Mouse (Mus musculus) heart, embryonic 10.5 days (tissue): Measurements from ENCODE around the gene Taar2. TPM values are rescaled to one million over a fixed set of nuclear protein-coding genes. Genes with fewer than 3 reads are reported as not detected.

Experiments
- DNase-seq: peaks from one replicate; pipeline ENCODE4 v3.0.0-alpha.2; 2017; ENCODE audit warnings: low spot score
- H3K27ac ChIP-seq: fragments of 300-500 bp; sonication (generic); 2 replicates; pipeline ENCODE4 v1.5.1; 2016; ENCODE audit warnings: mild to moderate bottlenecking
- H3K27me3 ChIP-seq: fragments of 300-500 bp; sonication (generic); 2 replicates; pipeline ENCODE4 v1.6.1; 2016; ENCODE audit warnings: mild to moderate bottlenecking; ENCODE audit not compliant: poor library complexity, insufficient read depth, severe bottlenecking
- H3K36me3 ChIP-seq: fragments of 300-500 bp; sonication (generic); 2 replicates; pipeline ENCODE4 v1.6.1; 2016; ENCODE audit warnings: mild to moderate bottlenecking, moderate library complexity
- H3K4me1 ChIP-seq: fragments of 300-500 bp; sonication (generic); 2 replicates; pipeline ENCODE4 v1.6.1; 2016; ENCODE audit warnings: mild to moderate bottlenecking
- H3K4me3 ChIP-seq: fragments of 300-500 bp; sonication (generic); 2 replicates; pipeline ENCODE4 v1.5.1; 2016; ENCODE audit warnings: mild to moderate bottlenecking, moderate library complexity
- H3K9me3 ChIP-seq: fragments of 300-500 bp; sonication (generic); 2 replicates; pipeline ENCODE4 v1.6.1; 2016; ENCODE audit warnings: mild to moderate bottlenecking, moderate library complexity
- WGBS: fragments of 180-500 bp; shearing (Covaris S2); methylation state at CpG from one replicate; pipeline ENCODE4 v1.1.7; 2016; 5-methylcytosine and 5-hydroxymethylcytosine counted together
- polyA plus RNA-seq: library from polyadenylated mRNA; unstranded; fragments of >200 nt; fragmentation: Nextera tagmentation; extraction: Ambion mirVana; gene quantifications from 2 replicates; pipeline ENCODE4 v1.2.1, GENCODE M21; 2016

Taar2 gene
- polyA plus RNA-seq, 1 experiment from 2014 or later = not detected

- no peaks in the 10 kb centered on the region for H3K27me3 ChIP-seq
- no peak for DNase-seq
- 79% methylated on average over 6 of the region's 6 CpGs for WGBS
- no peak overlapping the region for H3K27ac ChIP-seq
- H3K4me1 ChIP-seq = 0 out of 2 replicates have a peak, but pooled peaks cover 4% of the 10 kb centered on the region
- no peaks in the 10 kb centered on the region for H3K9me3 ChIP-seq
- H3K36me3 ChIP-seq = no peaks in the 10 kb centered on the region
- no peak overlapping the region for H3K4me3 ChIP-seq
These were observed 13.3 kb downstream of the Taar2 start for GRCm38 (mm10) chr10:23951714-23952113.

DNA sequence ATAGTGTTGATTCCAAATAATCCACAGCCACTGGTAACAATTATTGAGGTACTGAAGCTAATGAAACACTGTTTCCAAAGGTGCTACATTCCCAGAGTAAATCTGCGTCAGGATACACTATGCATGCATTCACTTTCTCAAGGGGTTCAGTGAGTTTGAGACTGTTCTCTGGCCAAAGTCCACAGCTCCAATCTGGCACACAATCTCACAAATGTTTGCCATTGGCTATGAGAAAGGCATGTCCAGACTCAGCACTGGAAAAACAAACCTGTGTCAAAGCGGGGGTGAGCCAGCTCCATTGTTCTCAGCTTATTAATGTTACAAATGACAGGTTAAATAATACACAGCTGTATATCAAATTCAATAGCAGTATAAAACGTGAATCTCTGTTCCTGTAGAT lies 20.7 kb downstream of the Taar2 start:
- Histone ChIP-seq H3K36me3 (no peaks in the 10 kb centered on the region), H3K27me3 (no peaks in the 10 kb centered on the region), H3K4me3 (no peak overlapping the region), H3K4me1 (peaks cover 7% of the 10 kb centered on the region; the same call in 1 of the 2 replicates), H3K9me3 (no peaks in the 10 kb centered on the region), H3K27ac (no peak overlapping the region)
- WGBS = 65% methylated on average over 3 of the region's 3 CpGs
- DNase-seq = no peak

- H3K4me1 ChIP-seq = peaks cover 4% of the 10 kb centered on the region; the same call in 1 of the 2 replicates
- no peak within 1 kb of the TSS for H3K4me3 ChIP-seq
- DNase-seq = no peak
- H3K9me3 ChIP-seq = no peaks in the 10 kb centered on the region
- no peak within 1 kb of the TSS for H3K27ac ChIP-seq
- no peaks in the 10 kb centered on the region for H3K27me3 ChIP-seq
- WGBS = 91% methylated on average over 13 of the region's 13 CpGs
- no peaks in the 10 kb centered on the region for H3K36me3 ChIP-seq
These were observed 22.1 kb downstream of the Taar2 start, which contains the start of gene Taar4 for GRCm38 (mm10) chr10:23960444-23960915. Gene Taar4 (plus strand): TSS chr10:23960494.

DNA sequence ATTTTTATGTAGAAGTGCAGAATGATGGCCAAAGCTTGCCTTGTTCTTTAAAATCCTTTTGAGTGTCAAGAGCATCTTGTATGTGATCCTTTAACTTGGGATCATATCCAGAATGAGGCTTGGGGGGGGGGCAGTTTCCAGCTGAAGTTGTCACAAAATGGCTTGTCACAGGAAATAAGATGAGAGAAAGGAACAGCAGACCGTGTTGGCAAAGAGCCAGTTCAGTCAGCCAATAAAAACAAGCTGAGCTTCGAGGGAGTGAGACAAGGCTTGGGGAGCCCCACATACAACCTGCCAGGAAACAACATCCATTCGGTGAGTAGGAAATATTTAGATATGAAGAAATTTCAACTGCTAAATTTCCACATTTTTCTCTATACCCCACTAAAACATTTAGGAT lies 25.1 kb downstream of the Taar2 start:
- no peaks in the 10 kb centered on the region for H3K9me3 ChIP-seq
- DNase-seq = peak; percentile 74
- H3K4me3 ChIP-seq = no peak overlapping the region
- H3K27me3 ChIP-seq = no peaks in the 10 kb centered on the region
- WGBS = 51% methylated on average over 3 of the region's 3 CpGs
- no peaks in the 10 kb centered on the region for H3K36me3 ChIP-seq
- H3K4me1 ChIP-seq = no peaks in the 10 kb centered on the region
- no peak overlapping the region for H3K27ac ChIP-seq

GRCm38 (mm10) chr10:23964921-23965610 lies 26.7 kb downstream of the Taar2 start:
- DNase-seq = no peak
- Histone ChIP-seq H3K4me3 (no peak overlapping the region), H3K27ac (no peak overlapping the region), H3K27me3 (no peaks in the 10 kb centered on the region), H3K4me1 (no peaks in the 10 kb centered on the region), H3K36me3 (no peaks in the 10 kb centered on the region), H3K9me3 (no peaks in the 10 kb centered on the region)
- 86% methylated on average over 6 of the region's 6 CpGs for WGBS

DNA sequence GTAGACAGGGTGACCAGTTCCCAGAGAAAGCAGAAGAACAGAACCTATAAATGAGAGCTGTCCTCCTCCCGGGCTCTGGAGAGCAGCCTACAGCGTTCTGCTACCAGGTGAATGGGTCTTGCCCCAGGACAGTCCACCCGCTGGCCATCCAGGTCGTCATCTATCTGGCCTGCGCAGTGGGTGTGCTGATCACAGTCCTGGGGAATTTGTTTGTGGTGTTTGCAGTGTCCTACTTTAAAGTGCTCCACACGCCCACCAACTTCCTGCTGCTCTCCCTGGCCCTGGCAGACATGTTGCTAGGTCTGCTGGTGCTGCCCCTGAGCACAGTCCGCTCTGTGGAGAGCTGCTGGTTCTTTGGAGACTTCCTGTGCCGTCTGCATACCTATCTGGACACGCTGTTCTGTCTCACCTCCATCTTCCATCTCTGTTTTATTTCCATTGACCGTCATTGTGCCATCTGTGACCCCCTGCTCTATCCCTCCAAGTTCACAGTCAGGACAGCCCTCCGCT lies 32.3 kb downstream of the Taar2 start, which contains the start of gene Taar5:
TSS of gene Taar5 (plus strand) at position 51 of the 510 bp plus-strand sequence.
- WGBS = 84% methylated on average over 11 of the region's 11 CpGs
- H3K4me3 ChIP-seq = no peak within 1 kb of the TSS
- H3K4me1 ChIP-seq = no peaks in the 10 kb centered on the region
- H3K9me3 ChIP-seq = no peaks in the 10 kb centered on the region
- no peaks in the 10 kb centered on the region for H3K36me3 ChIP-seq
- H3K27me3 ChIP-seq = no peaks in the 10 kb centered on the region
- DNase-seq = no peak
- H3K27ac ChIP-seq = no peak within 1 kb of the TSS

DNA sequence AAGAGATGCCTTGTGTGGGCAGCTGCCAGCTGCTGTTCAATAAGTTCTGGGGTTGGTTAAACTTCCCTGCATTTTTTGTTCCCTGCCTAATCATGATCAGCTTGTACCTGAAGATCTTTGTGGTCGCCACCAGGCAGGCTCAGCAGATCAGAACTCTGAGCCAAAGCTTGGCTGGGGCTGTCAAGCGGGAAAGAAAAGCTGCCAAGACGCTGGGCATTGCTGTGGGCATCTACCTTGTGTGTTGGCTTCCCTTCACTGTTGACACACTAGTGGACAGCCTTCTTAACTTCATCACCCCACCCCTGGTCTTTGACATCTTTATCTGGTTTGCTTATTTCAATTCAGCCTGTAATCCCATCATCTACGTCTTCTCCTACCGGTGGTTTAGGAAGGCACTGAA lies 32.9 kb downstream of the Taar2 start:
- Histone ChIP-seq H3K4me1 (no peaks in the 10 kb centered on the region), H3K27me3 (no peaks in the 10 kb centered on the region), H3K9me3 (no peaks in the 10 kb centered on the region), H3K36me3 (no peaks in the 10 kb centered on the region), H3K27ac (no peak overlapping the region), H3K4me3 (no peak overlapping the region)
- 76% methylated on average over 5 of the region's 5 CpGs for WGBS
- DNase-seq = no peak

- DNase-seq = no peak
- WGBS = 52% methylated on average over 4 of the region's 4 CpGs
- Histone ChIP-seq H3K27me3 (no peaks in the 10 kb centered on the region), H3K9me3 (no peaks in the 10 kb centered on the region), H3K27ac (no peak overlapping the region), H3K36me3 (no peaks in the 10 kb centered on the region), H3K4me3 (no peak overlapping the region), H3K4me1 (no peaks in the 10 kb centered on the region)
These were observed 39.6 kb downstream of the Taar2 start for GRCm38 (mm10) chr10:23977958-23978357.

DNA sequence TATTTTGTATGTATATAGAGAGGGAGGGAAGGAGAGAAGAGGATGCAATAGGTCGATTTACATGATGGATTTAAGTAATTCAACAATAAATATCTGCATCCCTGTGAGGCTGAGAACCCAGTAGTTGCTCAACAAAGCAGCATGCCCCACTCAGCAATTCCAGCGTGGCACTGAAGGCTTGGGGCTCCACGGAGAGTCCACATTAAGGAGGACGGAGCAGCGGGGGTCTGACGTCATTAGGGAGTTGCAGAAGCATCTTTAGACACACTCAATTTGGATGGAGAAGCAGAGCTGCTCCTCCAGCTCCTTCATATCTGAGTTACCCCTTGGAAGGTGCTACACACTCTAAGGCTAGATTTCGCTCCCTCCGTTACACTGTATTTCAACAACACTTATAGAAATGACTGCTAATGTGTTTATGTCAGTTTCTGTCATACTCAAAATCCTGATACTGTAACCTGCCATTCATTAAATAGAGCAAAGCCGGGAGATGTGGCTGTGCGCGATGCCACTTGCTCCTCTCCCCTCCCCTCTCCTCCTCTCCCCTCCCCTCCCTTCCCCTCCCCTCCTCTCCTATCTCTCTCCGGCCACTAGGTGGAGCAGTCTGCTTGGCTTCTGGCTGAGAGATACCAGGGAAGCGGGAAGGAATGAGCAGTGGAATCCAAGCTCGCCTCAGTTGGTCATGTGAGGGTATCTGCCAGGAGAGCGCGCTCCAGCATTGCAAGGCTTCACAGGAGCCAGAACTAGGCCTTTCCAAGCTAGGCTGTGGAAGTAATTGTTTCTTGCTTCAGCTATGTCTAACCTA lies 40.7 kb downstream of the Taar2 start:
- Histone ChIP-seq H3K36me3 (no peaks in the 10 kb centered on the region), H3K9me3 (no peaks in the 10 kb centered on the region), H3K27ac (no peak overlapping the region), H3K4me1 (no peaks in the 10 kb centered on the region), H3K27me3 (no peaks in the 10 kb centered on the region), H3K4me3 (no peak overlapping the region)
- WGBS = 41% methylated on average over 16 of the region's 16 CpGs
- peak; percentile 84 for DNase-seq

DNA sequence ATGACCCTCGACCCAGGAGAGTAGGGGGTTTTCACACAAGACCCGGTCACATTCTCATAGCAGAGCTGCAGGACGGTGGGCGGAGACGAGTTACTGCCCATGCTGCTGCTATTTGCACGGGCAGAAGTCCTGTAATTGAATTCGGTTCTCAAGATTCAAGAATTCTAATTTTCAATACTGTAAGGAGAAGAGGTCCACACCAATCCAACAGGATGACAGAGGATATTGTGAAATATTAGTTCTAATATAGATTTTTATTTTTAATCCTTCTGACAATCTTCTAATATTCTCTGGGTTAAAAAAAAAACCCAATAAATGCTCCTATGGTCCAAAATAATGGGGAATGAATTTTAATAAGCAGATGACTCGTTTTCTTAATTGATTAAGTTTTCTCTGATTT lies 47.2 kb downstream of the Taar2 start, which contains the start of gene Taar6:
TSS of gene Taar6 (minus strand) at position 101 of the 400 bp plus-strand sequence.
- no peak within 1 kb of the TSS for H3K27ac ChIP-seq
- H3K27me3 ChIP-seq = peaks cover 4% of the 10 kb centered on the region; the same call in 1 of the 2 replicates
- no peaks in the 10 kb centered on the region for H3K4me1 ChIP-seq
- no peaks in the 10 kb centered on the region for H3K9me3 ChIP-seq
- 0 out of 2 replicates have a peak, but pooled peaks cover 2% of the 10 kb centered on the region for H3K36me3 ChIP-seq
- no peak within 1 kb of the TSS for H3K4me3 ChIP-seq
- 76% methylated on average over 8 of the region's 8 CpGs for WGBS
- DNase-seq = no peak

GRCm38 (mm10) chr10:23986419-23986818 lies 48.0 kb downstream of the Taar2 start:
- 0 out of 2 replicates have a peak, but pooled peaks cover 2% of the 10 kb centered on the region for H3K36me3 ChIP-seq
- H3K9me3 ChIP-seq = no peaks in the 10 kb centered on the region
- no peak overlapping the region for H3K4me3 ChIP-seq
- 82% methylated on average over 5 of the region's 5 CpGs for WGBS
- DNase-seq = no peak
- H3K27ac ChIP-seq = no peak overlapping the region
- peaks cover 4% of the 10 kb centered on the region; the same call in 1 of the 2 replicates for H3K27me3 ChIP-seq
- H3K4me1 ChIP-seq = no peaks in the 10 kb centered on the region
